Mouse (Mus musculus) brain, embryonic 14.5 days (tissue): ENCODE data around the gene Cspg4.

Experiments used
- CTCF ChIP-seq: fragments of 200-500 bp; IDR thresholded peaks from 2 replicates; pipeline ENCODE4 v1.5.1; 2012; ENCODE audit warnings: inconsistent platforms, mild to moderate bottlenecking, moderate library complexity, borderline replicate concordance; ENCODE audit not compliant: insufficient read depth, insufficient read length; ENCODE audit errors: extremely low read depth
- POLR2A ChIP-seq: fragments of 200-500 bp; IDR thresholded peaks from 2 replicates; pipeline ENCODE4 v1.6.1; 2012; ENCODE audit warnings: mild to moderate bottlenecking, inconsistent platforms, borderline replicate concordance; ENCODE audit not compliant: poor library complexity, insufficient read depth, insufficient read length, severe bottlenecking; ENCODE audit errors: extremely low read depth

GRCm38 (mm10) chr9:56938374-56938773 lies 73.5 kb downstream of the Cspg4 start:
- TF ChIP-seq CTCF (no peak), POLR2A (no peak)
